Mouse (Mus musculus) embryonic facial prominence, embryonic 12.5 days (tissue): Measurements from ENCODE around the gene Cnot2. TPM values are rescaled to one million over a fixed set of nuclear protein-coding genes. Genes with fewer than 3 reads are reported as not detected.
"Not testable (repeated sequence)": the region's sequence is repeated elsewhere in the genome, so short reads cannot be mapped to it uniquely, and the experiment has no call there.

ENCODE experiments used
- ATAC-seq: fragments of 200-750 bp; cut with Nextera tagmentation; 2 replicates; pipeline ENCODE4 v1.8.0; 2017; ENCODE audit not compliant: insufficient number of reproducible peaks, insufficient read depth, low FRiP score, low TSS enrichment
- H3K27ac ChIP-seq: fragments of 300-500 bp; sonication (generic); 2 replicates; pipeline ENCODE4 v1.5.1; 2016; ENCODE audit warnings: mild to moderate bottlenecking
- H3K27me3 ChIP-seq: fragments of 300-500 bp; sonication (generic); 2 replicates; pipeline ENCODE4 v1.6.1; 2016; ENCODE audit warnings: mild to moderate bottlenecking, moderate library complexity
- H3K36me3 ChIP-seq: fragments of 300-500 bp; sonication (generic); 2 replicates; pipeline ENCODE4 v1.6.1; 2016; ENCODE audit warnings: mild to moderate bottlenecking
- H3K4me1 ChIP-seq: fragments of 300-500 bp; sonication (generic); 2 replicates; pipeline ENCODE4 v1.6.1; 2016
- H3K4me2 ChIP-seq: fragments of 300-500 bp; sonication (generic); replicated peaks from 2 replicates; pipeline ENCODE4 v1.6.1; 2016; ENCODE audit warnings: mild to moderate bottlenecking, moderate library complexity
- H3K4me3 ChIP-seq: fragments of 300-500 bp; sonication (generic); 2 replicates; pipeline ENCODE4 v1.5.1; 2016; ENCODE audit warnings: mild to moderate bottlenecking
- H3K9ac ChIP-seq: fragments of 300-500 bp; sonication (generic); 2 replicates; pipeline ENCODE4 v1.6.1; 2016; ENCODE audit warnings: mild to moderate bottlenecking, moderate library complexity
- H3K9me3 ChIP-seq: fragments of 300-500 bp; sonication (generic); 2 replicates; pipeline ENCODE4 v1.6.1; 2016; ENCODE audit warnings: mild to moderate bottlenecking, moderate library complexity
- WGBS: fragments of 180-500 bp; shearing (Covaris S2); methylation state at CpG from one replicate; pipeline ENCODE4 v1.1.7; 2016; 5-methylcytosine and 5-hydroxymethylcytosine counted together
- polyA plus RNA-seq: library from polyadenylated mRNA; unstranded; fragments of >200 nt; fragmentation: Nextera tagmentation; extraction: Ambion mirVana; gene quantifications from 2 replicates; pipeline ENCODE4 v1.2.1, GENCODE M21; 2016

Cnot2 gene
- polyA plus RNA-seq, 1 experiment from 2014 or later = 130 TPM

DNA sequence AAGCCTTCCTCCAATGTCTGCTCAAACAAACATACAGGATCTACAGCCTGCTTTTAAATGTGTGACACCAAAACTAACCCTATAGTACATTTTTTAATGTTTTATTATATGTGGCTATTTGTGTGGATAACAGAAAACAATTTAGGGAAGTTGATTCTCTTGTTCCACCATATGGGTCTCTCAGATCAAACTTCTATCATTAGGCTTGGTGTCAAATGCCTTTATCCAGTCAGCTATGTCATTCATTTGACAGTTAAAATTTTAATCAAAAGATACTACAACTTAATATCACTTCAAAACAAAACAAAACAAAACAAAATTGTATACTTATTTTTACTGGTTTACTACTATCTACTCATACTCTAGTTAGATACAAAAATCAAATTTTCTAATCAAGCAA is 2.9 kb downstream of the Cnot2 start:
- Histone ChIP-seq H3K27ac (no peak overlapping the region), H3K4me1 (peaks cover 12% of the 10 kb centered on the region), H3K27me3 (no peaks in the 10 kb centered on the region), H3K9ac (no peak overlapping the region), H3K4me2 (no peak overlapping the region), H3K36me3 (no peaks in the 10 kb centered on the region), H3K4me3 (no peak overlapping the region), H3K9me3 (no peaks in the 10 kb centered on the region)
- no peak for ATAC-seq

- Histone ChIP-seq H3K36me3 (no peaks in the 10 kb centered on the region), H3K4me3 (no peak overlapping the region), H3K27me3 (no peaks in the 10 kb centered on the region), H3K4me1 (peaks cover 7% of the 10 kb centered on the region; the same call in 1 of the 2 replicates), H3K9me3 (no peaks in the 10 kb centered on the region), H3K27ac (no peak overlapping the region), H3K4me2 (no peak overlapping the region), H3K9ac (no peak overlapping the region)
- 85% methylated on average over 3 of the region's 3 CpGs for WGBS
- ATAC-seq = no peak
Observed at GRCm38 (mm10) chr10:116577181-116577580, 4.1 kb downstream of the Cnot2 start.

- not testable (repeated sequence) for H3K36me3 ChIP-seq, H3K27ac ChIP-seq, H3K4me3 ChIP-seq, H3K4me1 ChIP-seq, H3K4me2 ChIP-seq, H3K9me3 ChIP-seq, H3K9ac ChIP-seq, ATAC-seq, H3K27me3 ChIP-seq
- 87% methylated on average over 2 of the region's 2 CpGs for WGBS
Observed at GRCm38 (mm10) chr10:116576071-116576470, 5.2 kb downstream of the Cnot2 start.

- H3K4me1 ChIP-seq = peaks cover 6% of the 10 kb centered on the region; the same call in 1 of the 2 replicates
- H3K27me3 ChIP-seq = no peaks in the 10 kb centered on the region
- no peak for ATAC-seq
- H3K4me2 ChIP-seq = no peak overlapping the region
- H3K4me3 ChIP-seq = no peak overlapping the region
- no peaks in the 10 kb centered on the region for H3K9me3 ChIP-seq
- no peaks in the 10 kb centered on the region for H3K36me3 ChIP-seq
- H3K27ac ChIP-seq = no peak overlapping the region
- no peak overlapping the region for H3K9ac ChIP-seq
- WGBS = 86% methylated on average over 7 of the region's 7 CpGs
Observed at GRCm38 (mm10) chr10:116570526-116570925, 10.8 kb downstream of the Cnot2 start.

DNA sequence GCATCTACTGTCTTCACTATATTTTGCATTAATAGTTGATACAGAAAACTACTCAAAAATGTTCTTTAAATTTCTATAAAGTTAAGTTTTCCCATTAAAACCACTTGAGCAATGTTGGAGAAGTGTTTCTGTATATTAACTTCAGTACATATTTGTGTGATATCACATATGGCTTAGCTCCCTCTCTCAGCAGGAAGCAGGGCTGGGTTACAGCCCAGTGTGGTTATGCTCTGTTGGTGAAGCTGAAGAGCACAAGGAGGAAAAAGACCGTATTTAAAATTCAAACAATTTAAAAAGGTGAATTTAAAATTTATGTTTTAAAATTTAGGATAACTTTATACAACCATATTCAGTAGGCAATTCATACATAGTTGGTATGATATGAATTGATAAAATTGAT is 12.8 kb downstream of the Cnot2 start:
- 73% methylated on average over 1 of the region's 1 CpGs for WGBS
- Histone ChIP-seq H3K36me3 (no peaks in the 10 kb centered on the region), H3K27me3 (no peaks in the 10 kb centered on the region), H3K27ac (no peak overlapping the region), H3K9ac (no peak overlapping the region), H3K4me3 (no peak overlapping the region), H3K4me1 (peaks cover 2% of the 10 kb centered on the region; the same call in 1 of the 2 replicates), H3K9me3 (no peaks in the 10 kb centered on the region), H3K4me2 (no peak overlapping the region)
- ATAC-seq = no peak

- Histone ChIP-seq H3K9me3 (no peaks in the 10 kb centered on the region), H3K27ac (no peak overlapping the region), H3K36me3 (no peaks in the 10 kb centered on the region), H3K9ac (no peak overlapping the region), H3K4me3 (no peak overlapping the region), H3K27me3 (no peaks in the 10 kb centered on the region), H3K4me1 (peaks cover 3% of the 10 kb centered on the region; the same call in 1 of the 2 replicates), H3K4me2 (no peak overlapping the region)
- WGBS = 89% methylated on average over 7 of the region's 7 CpGs
- no peak for ATAC-seq
Observed at GRCm38 (mm10) chr10:116567491-116568405, 13.6 kb downstream of the Cnot2 start.

GRCm38 (mm10) chr10:116566492-116566891 is 14.8 kb downstream of the Cnot2 start:
- H3K27ac ChIP-seq, H3K4me2 ChIP-seq, ATAC-seq, H3K9me3 ChIP-seq, H3K27me3 ChIP-seq, H3K36me3 ChIP-seq, H3K4me1 ChIP-seq, H3K9ac ChIP-seq, H3K4me3 ChIP-seq: not testable (repeated sequence)
- WGBS = 87% methylated on average over 4 of the region's 4 CpGs

GRCm38 (mm10) chr10:116564828-116565602 is 16.3 kb downstream of the Cnot2 start:
- 90% methylated on average over 14 of the region's 14 CpGs for WGBS
- H3K36me3 ChIP-seq = no peaks in the 10 kb centered on the region
- no peak overlapping the region for H3K27ac ChIP-seq
- no peak for ATAC-seq
- H3K9me3 ChIP-seq = no peaks in the 10 kb centered on the region
- H3K4me3 ChIP-seq = no peak overlapping the region
- H3K4me1 ChIP-seq = peaks cover 5% of the 10 kb centered on the region; the same call in 1 of the 2 replicates
- H3K27me3 ChIP-seq = no peaks in the 10 kb centered on the region
- H3K9ac ChIP-seq = no peak overlapping the region
- no peak overlapping the region for H3K4me2 ChIP-seq

- H3K4me2 ChIP-seq = no peak overlapping the region
- no peak overlapping the region for H3K27ac ChIP-seq
- WGBS = 74% methylated on average over 4 of the region's 4 CpGs
- H3K4me3 ChIP-seq = no peak overlapping the region
- peaks cover 5% of the 10 kb centered on the region; the same call in 1 of the 2 replicates for H3K4me1 ChIP-seq
- no peak overlapping the region for H3K9ac ChIP-seq
- H3K27me3 ChIP-seq = no peaks in the 10 kb centered on the region
- no peaks in the 10 kb centered on the region for H3K36me3 ChIP-seq
- no peaks in the 10 kb centered on the region for H3K9me3 ChIP-seq
- ATAC-seq = no peak
Observed at GRCm38 (mm10) chr10:116562731-116563480, 18.4 kb downstream of the Cnot2 start.

GRCm38 (mm10) chr10:116562210-116562609 is 19.1 kb downstream of the Cnot2 start:
- Histone ChIP-seq H3K27ac (no peak overlapping the region), H3K36me3 (no peaks in the 10 kb centered on the region), H3K9ac (no peak overlapping the region), H3K4me2 (no peak overlapping the region), H3K4me3 (no peak overlapping the region), H3K9me3 (no peaks in the 10 kb centered on the region), H3K4me1 (peaks cover 3% of the 10 kb centered on the region; the same call in 1 of the 2 replicates), H3K27me3 (no peaks in the 10 kb centered on the region)
- 40% methylated on average over 4 of the region's 4 CpGs for WGBS
- no peak for ATAC-seq

DNA sequence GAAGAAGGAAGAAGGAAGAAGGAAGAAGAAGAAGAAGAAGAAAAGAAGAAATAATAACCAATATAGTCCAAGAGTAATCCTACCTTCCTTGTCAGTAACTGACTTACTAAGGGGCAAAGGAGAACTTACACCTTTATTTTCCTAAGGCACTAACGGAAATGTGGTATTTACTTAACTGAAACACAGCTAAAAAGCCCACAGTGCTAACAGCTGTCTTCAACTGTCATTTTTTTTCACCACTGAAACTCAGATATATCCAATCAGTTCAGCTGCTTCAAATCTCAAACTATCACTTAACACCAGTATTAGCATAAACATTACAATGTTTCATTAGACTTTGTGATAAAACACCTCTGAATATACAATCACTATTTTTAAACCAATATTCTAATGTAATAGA is 22.1 kb downstream of the Cnot2 start:
- 0 out of 2 replicates have a peak, but pooled peaks cover 3% of the 10 kb centered on the region for H3K36me3 ChIP-seq
- H3K27ac ChIP-seq = no peak overlapping the region
- H3K9me3 ChIP-seq = peaks cover 10% of the 10 kb centered on the region; the same call in 1 of the 2 replicates
- WGBS = 32% methylated on average over 1 of the region's 1 CpGs
- peaks cover 3% of the 10 kb centered on the region; the same call in 1 of the 2 replicates for H3K4me1 ChIP-seq
- ATAC-seq = no peak
- H3K4me2 ChIP-seq = no peak overlapping the region
- no peak overlapping the region for H3K4me3 ChIP-seq
- H3K9ac ChIP-seq = no peak overlapping the region
- no peaks in the 10 kb centered on the region for H3K27me3 ChIP-seq
